In genomic region chr14:122747860-122748842, GRCm38 (mm10) we compare ENCODE assay signal across 13 mouse cellular contexts.
DNase-seq lines count a peak whose midpoint lies in the region; ATAC-seq lines count a peak whose summit lies in the region.
"Had no signal": no experiment of that assay in that cellular context is flagged by ENCODE, and none has a peak within 500 bp of the region (broad histone marks: within the 10 kb centered on the region; RNA-seq: fewer than 3 reads in every experiment).

No protein-coding gene starts in this region.

- intact Hi-C loops in heart, postnatal 10 days (cut with DNase I) = no loop called here

- ATAC-seq in megakaryocyte progenitor cell, adult 5-6 weeks (replicated peaks; ENCODE audit: poor library complexity) = peak; percentile 86
- ATAC-seq: inflammation-experienced regulatory T-cells, adult 6 months had no signal

- DNase-seq in cerebellum, adult 11-12 months = peak; percentile 16
- no peak for DNase-seq in cerebellum, adult 11 months
- DNase-seq in heart, adult 11 months = peak; percentile 42
- DNase-seq in heart, postnatal 10 days = no peak
- DNase-seq in brain, adult 2 months (ENCODE audit: low read depth, low spot score) = peak; percentile 59
- no peak for DNase-seq in adrenal gland, postnatal 10 days
- DNase-seq in ovary, postnatal 14 days (ENCODE audit: low spot score) = no peak
- DNase-seq: heart, adult 2 months; kidney, adult 8-10 months; kidney, postnatal 25 days; thymus, postnatal 25 days had no signal

Comparison
In these comparisons a context has a peak if more than half of its experiments do, and no peak if none do; other contexts are left out.
1. DNase-seq: peak in cerebellum, adult 11-12 months (single experiment), heart, adult 11 months (single experiment) and brain, adult 2 months (single experiment); none in cerebellum, adult 11 months (single experiment), heart, postnatal 10 days (0 of 2), adrenal gland, postnatal 10 days (single experiment) and ovary, postnatal 14 days (single experiment).